Mouse (Mus musculus) liver, adult 2 months (tissue): ENCODE data around the gene Phf21a. TPM values are rescaled to one million over a fixed set of nuclear protein-coding genes. Genes with fewer than 3 reads are reported as not detected.

Source experiments
- DNase-seq: peaks from one replicate; pipeline ENCODE4 v3.0.0-alpha.2; 2011; ENCODE audit warnings: low read depth, low spot score; ENCODE audit errors: extremely low read depth
- H3K27ac ChIP-seq: fragments of 200-500 bp; replicated peaks from 2 replicates; pipeline ENCODE4 v1.5.1; 2012; ENCODE audit warnings: low read depth, mild to moderate bottlenecking, control low read depth, inconsistent platforms, low read length; ENCODE audit not compliant: insufficient read depth
- H3K27me3 ChIP-seq: fragments of 200-500 bp; 2 replicates; pipeline ENCODE4 v1.6.1; 2012; ENCODE audit warnings: mild to moderate bottlenecking, moderate library complexity, low read length, inconsistent platforms; ENCODE audit not compliant: control insufficient read depth, insufficient read depth
- H3K36me3 ChIP-seq: fragments of 200-500 bp; 2 replicates; pipeline ENCODE4 v1.6.1; 2012; ENCODE audit warnings: low read length, inconsistent platforms; ENCODE audit not compliant: control insufficient read depth, insufficient read depth
- H3K4me1 ChIP-seq: fragments of 200-500 bp; 2 replicates; pipeline ENCODE4 v1.6.1; 2011; ENCODE audit warnings: low read length; ENCODE audit not compliant: control insufficient read depth, insufficient read depth
- H3K4me3 ChIP-seq: fragments of 200-500 bp; 2 replicates; pipeline ENCODE4 v1.5.1; 2011; ENCODE audit warnings: low read depth, mild to moderate bottlenecking, control low read depth, low read length, moderate library complexity; ENCODE audit not compliant: insufficient read depth
- H3K79me2 ChIP-seq: fragments of 200-500 bp; 2 replicates; pipeline ENCODE4 v1.6.1; 2012; ENCODE audit warnings: inconsistent platforms, mild to moderate bottlenecking, low read length, moderate library complexity; ENCODE audit not compliant: control insufficient read depth, insufficient read depth
- H3K9ac ChIP-seq: fragments of 200-500 bp; 2 replicates; pipeline ENCODE4 v1.6.1; 2012; ENCODE audit warnings: low read depth, mild to moderate bottlenecking, control low read depth, inconsistent platforms, low read length
- CTCF ChIP-seq: fragments of 200-500 bp; IDR thresholded peaks from 2 replicates; pipeline ENCODE4 v1.5.1; 2011; ENCODE audit warnings: low read depth, low read length, control low read depth
- POLR2A ChIP-seq: fragments of 200-500 bp; IDR thresholded peaks from 2 replicates; pipeline ENCODE4 v1.6.1; 2011; ENCODE audit warnings: low read length, control low read depth; ENCODE audit not compliant: insufficient read depth; ENCODE audit errors: extremely low read depth
- whole genome bisulfite sequencing: fragments of 180-500 bp; shearing (Covaris S2); methylation state at CpG from one replicate; pipeline ENCODE4 v1.1.7; 2018; 5-methylcytosine and 5-hydroxymethylcytosine counted together
- polyA plus RNA-seq: library from polyadenylated mRNA; depleted of rRNA; stranded (reverse); fragments of >200 nt; gene quantifications from 2 replicates; pipeline ENCODE4 v1.2.3, GENCODE M21; 2012
- total RNA-seq: library from RNA; depleted of rRNA; stranded (reverse); fragments of >200 nt; gene quantifications from 2 replicates; pipeline ENCODE4 v1.2.3, GENCODE M21; 2014

Gene Phf21a
- total and polyA plus RNA-seq, 2 experiments, result 11.4 to 14.5 TPM

- Histone ChIP-seq H3K4me3 (no peak overlapping the region), H3K27ac (no peak overlapping the region), H3K79me2 (no peaks in the 10 kb centered on the region), H3K36me3 (no peaks in the 10 kb centered on the region), H3K4me1 (no peaks in the 10 kb centered on the region; the same call in 1 of the 2 replicates), H3K27me3 (no peaks in the 10 kb centered on the region), H3K9ac (no peak overlapping the region)
- 78% methylated on average over 1 of the region's 1 CpGs for WGBS
- no peak for TF ChIP-seq POLR2A
- no peak for TF ChIP-seq CTCF
- no peak for DNase-seq
Observed at GRCm38 (mm10) chr2:92066899-92067298, 26.0 kb upstream of the Phf21a start.

GRCm38 (mm10) chr2:92067600-92067999 lies 25.3 kb upstream of the Phf21a start:
- Histone ChIP-seq H3K9ac (no peak overlapping the region), H3K36me3 (no peaks in the 10 kb centered on the region), H3K4me3 (no peak overlapping the region), H3K27me3 (no peaks in the 10 kb centered on the region), H3K4me1 (no peaks in the 10 kb centered on the region; the same call in 1 of the 2 replicates), H3K27ac (no peak overlapping the region), H3K79me2 (no peaks in the 10 kb centered on the region)
- TF ChIP-seq POLR2A (no peak), CTCF (no peak)
- 70% methylated on average over 3 of the region's 3 CpGs for WGBS
- DNase-seq, result no peak

- no peaks in the 10 kb centered on the region for H3K27me3 ChIP-seq
- H3K36me3 ChIP-seq, result no peaks in the 10 kb centered on the region
- H3K9ac ChIP-seq, result no peak overlapping the region
- no peaks in the 10 kb centered on the region; the same call in 1 of the 2 replicates for H3K4me1 ChIP-seq
- no peak overlapping the region for H3K4me3 ChIP-seq
- no peak for DNase-seq
- 81% methylated on average over 5 of the region's 5 CpGs for WGBS
- TF ChIP-seq POLR2A (no peak), CTCF (no peak)
- no peaks in the 10 kb centered on the region for H3K79me2 ChIP-seq
- H3K27ac ChIP-seq, result no peak overlapping the region
Observed at GRCm38 (mm10) chr2:92069630-92070029, 23.3 kb upstream of the Phf21a start.

- Histone ChIP-seq H3K79me2 (no peaks in the 10 kb centered on the region), H3K9ac (no peak overlapping the region), H3K4me1 (no peaks in the 10 kb centered on the region), H3K27ac (no peak overlapping the region), H3K4me3 (no peak overlapping the region), H3K27me3 (no peaks in the 10 kb centered on the region), H3K36me3 (no peaks in the 10 kb centered on the region)
- 86% methylated on average over 4 of the region's 4 CpGs for WGBS
- no peak for DNase-seq
- TF ChIP-seq CTCF, result no peak
- no peak for TF ChIP-seq POLR2A
Observed at GRCm38 (mm10) chr2:92071143-92071542, 21.8 kb upstream of the Phf21a start.

GRCm38 (mm10) chr2:92076086-92076692 lies 16.7 kb upstream of the Phf21a start:
- H3K9ac ChIP-seq, result no peak overlapping the region
- H3K27me3 ChIP-seq, result no peaks in the 10 kb centered on the region
- DNase-seq, result no peak
- no peak overlapping the region for H3K27ac ChIP-seq
- H3K79me2 ChIP-seq, result no peaks in the 10 kb centered on the region
- TF ChIP-seq POLR2A (no peak), CTCF (no peak)
- WGBS, result 87% methylated on average over 13 of the region's 13 CpGs
- H3K4me1 ChIP-seq, result no peaks in the 10 kb centered on the region
- H3K4me3 ChIP-seq, result no peak overlapping the region
- H3K36me3 ChIP-seq, result no peaks in the 10 kb centered on the region

GRCm38 (mm10) chr2:92082196-92082595 lies 10.7 kb upstream of the Phf21a start:
- WGBS, result 97% methylated on average over 4 of the region's 4 CpGs
- TF ChIP-seq POLR2A (no peak), CTCF (no peak)
- no peak overlapping the region for H3K27ac ChIP-seq

More at GRCm38 (mm10) chr2:92082196-92082595, 10.7 kb upstream of the Phf21a start:
- no peaks in the 10 kb centered on the region for H3K4me1 ChIP-seq
- no peak for DNase-seq
- H3K27me3 ChIP-seq, result no peaks in the 10 kb centered on the region
- no peaks in the 10 kb centered on the region for H3K36me3 ChIP-seq
- no peaks in the 10 kb centered on the region for H3K79me2 ChIP-seq
- no peak overlapping the region for H3K4me3 ChIP-seq
- no peak overlapping the region for H3K9ac ChIP-seq
